Mouse (Mus musculus): ENCODE data around the gene Acbd4. TPM values are rescaled to one million over a fixed set of nuclear protein-coding genes. Genes with fewer than 3 reads are reported as not detected.
A peak's percentile ranks its signal among the peaks of the same experiment; 100 is the strongest.

The Acbd4 gene
- total and polyA plus RNA-seq, 2 experiments from 2014 or later = 18.5 to 19.0 TPM

DNA sequence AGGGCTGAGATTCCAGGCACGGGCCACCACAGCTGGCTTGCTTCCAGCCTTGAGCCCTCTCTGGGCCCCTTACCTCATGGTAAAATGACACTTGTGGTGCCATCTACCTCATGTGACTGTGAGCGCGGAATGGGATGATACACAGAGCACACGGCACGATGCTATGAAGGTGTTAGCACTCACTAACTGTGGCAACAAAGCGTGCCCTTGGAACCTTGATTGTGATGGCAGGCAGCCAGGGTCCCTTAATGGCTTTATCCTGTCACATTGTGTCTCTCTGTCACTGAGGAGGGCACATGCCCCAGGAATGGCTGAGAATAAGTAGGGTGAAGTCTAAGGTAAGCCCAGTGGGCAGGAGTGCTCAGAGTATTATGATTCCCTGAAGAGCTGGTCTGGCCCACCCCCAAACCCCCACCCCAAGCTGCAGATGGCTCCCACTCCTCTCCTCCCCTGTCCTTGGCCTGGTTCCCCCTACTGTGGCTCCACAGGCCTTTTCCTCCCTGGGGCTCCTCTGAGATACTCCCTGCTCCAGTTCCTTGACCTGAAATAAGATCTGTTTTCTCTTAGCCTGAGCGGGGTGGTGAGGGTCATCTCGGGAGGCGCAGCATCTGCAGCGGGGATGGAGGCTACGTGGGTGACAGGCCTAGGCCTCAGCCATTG, 2.8 kb upstream of the Acbd4 start:
- Histone ChIP-seq H3K27ac (no peak overlapping the region), H3K4me3 (ENCODE audit: low read length) (no peak overlapping the region), H3K9ac (replicated peaks; ENCODE audit: low read length) (no peak overlapping the region), H3K36me3 (ENCODE audit: insufficient read depth, low read length) (no peaks in the 10 kb centered on the region), H3K9me3 (ENCODE audit: low read length) (no peaks in the 10 kb centered on the region), H3K27me3 (ENCODE audit: insufficient read depth, low read length) (0 out of 2 replicates have a peak, but pooled peaks cover 3% of the 10 kb centered on the region), H3K4me2 (ENCODE audit: low read depth, low read length) (no peak overlapping the region), H3K4me1 (ENCODE audit: insufficient read depth, low read length) (no peaks in the 10 kb centered on the region)
- no peak for DNase-seq (ENCODE audit: low spot score)
- 59% methylated on average over 11 of the region's 11 CpGs for WGBS
- TF ChIP-seq CTCF (IDR thresholded peaks at IDR 0.05; ENCODE audit: low read depth) = no peak
- no peak for ATAC-seq

DNA sequence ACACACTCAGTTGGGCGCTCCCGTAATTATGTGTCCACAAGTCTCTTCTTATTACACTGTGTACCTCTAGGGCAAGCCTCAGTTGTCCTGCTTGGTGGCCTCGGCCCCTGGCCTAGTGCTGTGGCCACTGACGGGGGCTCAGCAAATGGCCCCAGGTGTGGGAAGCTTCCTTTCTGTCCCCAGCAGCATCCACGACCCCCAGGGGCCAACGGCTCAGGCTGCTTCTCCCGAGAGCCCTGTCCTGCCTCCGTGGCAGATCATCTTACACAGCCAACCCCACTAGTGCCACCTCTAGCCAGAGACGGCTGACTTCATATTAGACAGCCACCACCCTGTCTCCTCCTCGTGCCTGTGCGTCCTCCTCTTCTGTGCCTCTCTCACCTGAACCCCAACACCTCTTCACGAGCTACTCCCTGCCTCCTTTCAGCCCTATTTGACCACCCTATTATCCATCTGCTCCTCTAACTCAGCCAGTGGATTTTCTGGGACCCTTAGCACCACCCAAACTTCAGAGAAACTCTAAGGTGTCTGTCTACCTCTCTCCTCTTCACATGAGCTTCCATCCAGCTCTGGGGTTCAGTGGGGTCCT, 2.0 kb upstream of the Acbd4 start:
- H3K4me1 ChIP-seq (ENCODE audit: insufficient read depth, low read length) = no peaks in the 10 kb centered on the region
- H3K9ac ChIP-seq (replicated peaks; ENCODE audit: low read length) = no peak overlapping the region
- ATAC-seq (no peak), DNase-seq (ENCODE audit: low spot score) (no peak)
- H3K27me3 ChIP-seq (ENCODE audit: insufficient read depth, low read length) = 0 out of 2 replicates have a peak, but pooled peaks cover 3% of the 10 kb centered on the region
- H3K4me2 ChIP-seq (ENCODE audit: low read depth, low read length) = no peak overlapping the region
- no peaks in the 10 kb centered on the region for H3K9me3 ChIP-seq (ENCODE audit: low read length)
- 60% methylated on average over 12 of the region's 12 CpGs for WGBS
- TF ChIP-seq CTCF (IDR thresholded peaks at IDR 0.05; ENCODE audit: low read depth) = no peak
- no peaks in the 10 kb centered on the region for H3K36me3 ChIP-seq (ENCODE audit: insufficient read depth, low read length)
- H3K27ac ChIP-seq = no peak overlapping the region
- H3K4me3 ChIP-seq (ENCODE audit: low read length) = no peak overlapping the region

DNA sequence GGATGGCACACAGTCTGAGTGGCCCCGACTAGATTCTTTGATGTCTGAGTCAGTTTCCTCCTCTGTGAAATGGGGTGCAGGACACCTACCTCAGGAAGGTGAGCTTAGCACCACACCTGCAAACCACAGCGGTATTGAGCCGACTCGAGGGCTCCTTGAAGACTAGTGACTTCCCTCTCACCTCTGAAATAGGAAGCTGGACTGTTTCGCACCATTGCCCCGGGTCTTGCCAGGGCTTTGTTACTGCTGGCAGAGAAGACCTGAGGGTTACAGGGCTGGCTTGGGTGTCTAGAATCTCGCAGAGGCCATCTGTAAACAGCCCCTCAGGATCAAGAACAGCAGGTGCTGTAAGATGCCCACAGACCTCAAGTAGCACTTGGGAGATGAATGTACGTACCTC, 1.1 kb upstream of the Acbd4 start:
- H3K9ac ChIP-seq (replicated peaks; ENCODE audit: low read length) = no peak overlapping the region
- no peak for ATAC-seq
- no peak overlapping the region for H3K27ac ChIP-seq
- TF ChIP-seq CTCF (IDR thresholded peaks at IDR 0.05; ENCODE audit: low read depth) = no peak
- H3K27me3 ChIP-seq (ENCODE audit: insufficient read depth, low read length) = 0 out of 2 replicates have a peak, but pooled peaks cover 3% of the 10 kb centered on the region
- H3K4me3 ChIP-seq (ENCODE audit: low read length) = no peak overlapping the region
- H3K4me1 ChIP-seq (ENCODE audit: insufficient read depth, low read length) = no peaks in the 10 kb centered on the region
- H3K36me3 ChIP-seq (ENCODE audit: insufficient read depth, low read length) = no peaks in the 10 kb centered on the region
- no peak for DNase-seq (ENCODE audit: low spot score)
- H3K4me2 ChIP-seq (ENCODE audit: low read depth, low read length) = no peak overlapping the region
- H3K9me3 ChIP-seq (ENCODE audit: low read length) = no peaks in the 10 kb centered on the region
- WGBS = 64% methylated on average over 8 of the region's 8 CpGs

DNA sequence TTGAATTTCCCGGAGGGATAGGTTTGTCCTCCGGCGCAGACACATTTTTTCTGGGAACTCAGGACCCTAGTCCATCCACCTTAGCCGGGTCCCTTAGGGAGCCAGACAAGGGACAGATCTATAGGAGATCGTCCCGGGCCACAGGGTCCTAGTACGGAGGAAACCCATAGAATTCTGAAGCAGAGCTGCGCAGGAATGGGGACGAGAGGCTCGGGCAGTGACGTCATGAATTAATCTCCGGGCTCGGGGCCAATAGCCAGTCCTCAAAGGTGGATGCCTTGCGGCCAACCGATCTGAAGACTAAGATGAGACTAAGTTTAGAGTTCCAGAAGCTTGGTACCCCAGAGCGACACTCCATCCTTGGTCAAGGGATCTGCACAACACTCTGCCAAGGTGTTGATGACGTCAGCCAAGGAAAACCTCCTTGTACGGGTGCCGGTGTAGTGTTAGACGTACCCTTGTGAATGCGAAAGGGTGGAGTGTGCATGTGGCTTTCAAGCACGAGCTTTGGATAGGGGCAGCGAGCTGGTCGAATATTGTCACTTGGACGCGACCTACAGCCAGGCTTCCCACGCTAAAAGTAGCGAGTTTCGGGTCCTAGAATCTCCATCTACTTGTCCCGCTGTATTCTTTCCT, 502 bp downstream of the Acbd4 start:
- DNase-seq (ENCODE audit: low spot score) = peak; percentile 71
- H3K9me3 ChIP-seq (ENCODE audit: low read length) = no peaks in the 10 kb centered on the region
- H3K9ac ChIP-seq (replicated peaks; ENCODE audit: low read length) = peak overlapping the region; percentile 56
- peak overlapping the region; percentile 87 for H3K4me2 ChIP-seq (ENCODE audit: low read depth, low read length)
- peak overlapping the region; percentile 47 for H3K4me3 ChIP-seq (ENCODE audit: low read length)
- peak; percentile 22 for ATAC-seq
- no peaks in the 10 kb centered on the region for H3K4me1 ChIP-seq (ENCODE audit: insufficient read depth, low read length)
- H3K27ac ChIP-seq = peak overlapping the region; percentile 20; the same call in 1 of the 2 replicates
- 3% methylated on average over 30 of the region's 30 CpGs for WGBS
- H3K27me3 ChIP-seq (ENCODE audit: insufficient read depth, low read length) = 0 out of 2 replicates have a peak, but pooled peaks cover 3% of the 10 kb centered on the region
- TF ChIP-seq CTCF (IDR thresholded peaks at IDR 0.05; ENCODE audit: low read depth) = no peak
- no peaks in the 10 kb centered on the region for H3K36me3 ChIP-seq (ENCODE audit: insufficient read depth, low read length)

DNA sequence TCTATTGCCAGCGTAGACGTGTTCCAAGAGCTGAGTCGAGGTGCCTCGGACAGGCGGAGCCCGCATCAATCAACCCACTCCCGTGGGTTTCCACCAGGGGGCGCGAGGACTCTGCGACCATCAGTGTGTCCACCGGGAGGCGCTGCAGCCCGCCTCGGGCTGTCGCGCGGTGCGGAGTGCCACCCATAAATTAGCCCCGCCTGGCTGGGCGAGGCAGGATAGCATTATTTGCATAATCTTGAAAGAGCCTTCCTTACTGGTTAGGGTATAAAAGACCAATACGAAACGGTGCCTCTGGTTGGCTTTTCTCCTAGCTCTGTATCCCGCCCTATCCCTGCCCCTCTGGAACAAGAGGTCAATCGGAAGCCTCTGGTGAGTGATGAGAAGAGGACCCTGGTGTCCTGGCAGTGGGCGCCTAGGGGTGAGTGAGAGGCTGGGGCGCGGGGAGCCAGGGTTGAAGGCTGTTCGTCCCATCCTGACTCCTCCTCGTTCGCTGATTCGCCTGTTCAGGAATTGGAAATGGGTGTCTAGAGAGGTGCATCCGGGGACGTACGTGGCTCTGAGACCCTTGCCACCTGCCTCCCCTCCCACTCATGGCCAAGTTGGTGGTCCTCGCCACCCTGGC, 1.4 kb downstream of the Acbd4 start:
- 0 out of 2 replicates have a peak, but pooled peaks cover 3% of the 10 kb centered on the region for H3K27me3 ChIP-seq (ENCODE audit: insufficient read depth, low read length)
- peak overlapping the region; percentile 47 for H3K4me3 ChIP-seq (ENCODE audit: low read length)
- H3K36me3 ChIP-seq (ENCODE audit: insufficient read depth, low read length) = no peaks in the 10 kb centered on the region
- peak overlapping the region; percentile 87 for H3K4me2 ChIP-seq (ENCODE audit: low read depth, low read length)
- TF ChIP-seq CTCF (IDR thresholded peaks at IDR 0.05; ENCODE audit: low read depth) = peak; percentile 100
- DNase-seq (ENCODE audit: low spot score) (peak; percentile 97), ATAC-seq (peak; percentile 93)
- peak overlapping the region; percentile 56; the same call in 1 of the 2 replicates for H3K9ac ChIP-seq (replicated peaks; ENCODE audit: low read length)
- no peak overlapping the region for H3K27ac ChIP-seq
- no peaks in the 10 kb centered on the region for H3K9me3 ChIP-seq (ENCODE audit: low read length)
- under 1% methylated on average over 35 of the region's 35 CpGs for WGBS
- no peaks in the 10 kb centered on the region for H3K4me1 ChIP-seq (ENCODE audit: insufficient read depth, low read length)

DNA sequence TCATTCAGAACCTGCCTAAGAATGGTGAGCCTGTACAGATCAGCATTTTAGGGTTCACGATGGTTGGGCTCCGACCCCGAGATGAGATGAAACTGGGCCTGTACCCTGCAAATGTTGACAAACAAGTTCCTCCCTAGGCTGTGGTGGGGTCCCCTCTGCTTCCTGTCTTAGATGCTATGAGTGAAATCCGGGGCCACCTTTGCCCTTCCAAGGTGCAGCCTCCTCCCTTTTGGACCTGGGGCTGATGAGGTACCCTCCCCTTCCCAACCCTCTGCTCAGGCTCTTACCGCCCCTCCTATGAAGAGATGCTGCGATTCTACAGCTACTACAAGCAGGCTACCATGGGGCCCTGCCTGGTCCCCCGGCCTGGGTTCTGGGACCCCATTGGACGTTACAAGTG, 2.1 kb downstream of the Acbd4 start:
- H3K9ac ChIP-seq (replicated peaks; ENCODE audit: low read length) = 0 out of 2 replicates have a peak overlapping the region, but pooled peaks have one; percentile 42
- TF ChIP-seq CTCF (IDR thresholded peaks at IDR 0.05; ENCODE audit: low read depth) = no peak
- no peak overlapping the region for H3K27ac ChIP-seq
- H3K4me3 ChIP-seq (ENCODE audit: low read length) = peak overlapping the region; percentile 47; the same call in 1 of the 2 replicates
- 0 out of 2 replicates have a peak, but pooled peaks cover 3% of the 10 kb centered on the region for H3K27me3 ChIP-seq (ENCODE audit: insufficient read depth, low read length)
- DNase-seq (ENCODE audit: low spot score) (no peak), ATAC-seq (no peak)
- H3K9me3 ChIP-seq (ENCODE audit: low read length) = no peaks in the 10 kb centered on the region
- H3K4me2 ChIP-seq (ENCODE audit: low read depth, low read length) = peak overlapping the region; percentile 87
- no peaks in the 10 kb centered on the region for H3K36me3 ChIP-seq (ENCODE audit: insufficient read depth, low read length)
- WGBS = 61% methylated on average over 8 of the region's 8 CpGs
- no peaks in the 10 kb centered on the region for H3K4me1 ChIP-seq (ENCODE audit: insufficient read depth, low read length)

Data from hindbrain, postnatal 0 days (tissue).